Mouse (Mus musculus): Measurements from ENCODE around the gene Gm3952.

Gm3952 gene

DNA sequence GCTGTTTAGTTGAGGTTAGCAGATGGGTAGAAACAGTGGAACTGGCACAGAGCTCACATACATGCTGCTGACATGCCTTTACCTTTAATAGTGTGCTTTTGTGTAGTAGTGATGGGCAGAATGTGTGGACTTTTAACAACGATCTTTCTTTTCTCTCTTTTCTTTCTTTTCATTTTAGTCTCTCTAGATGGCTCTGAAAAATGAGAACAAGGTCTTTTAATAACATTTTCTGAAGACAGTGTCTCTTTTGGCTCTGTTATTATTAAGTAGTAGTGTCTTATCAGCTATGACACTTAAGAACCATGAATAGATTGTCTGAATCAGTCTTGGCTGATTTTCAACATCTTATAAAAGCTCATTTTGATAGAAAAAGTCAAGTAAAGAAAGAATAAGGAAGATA is at the start of gene Gm3952:
Gene Gm3952, minus strand, starts transcription at position 101 of the 400 bp plus-strand sequence.
- DNase-seq (ENCODE audit: low spot score): no peak

DNA sequence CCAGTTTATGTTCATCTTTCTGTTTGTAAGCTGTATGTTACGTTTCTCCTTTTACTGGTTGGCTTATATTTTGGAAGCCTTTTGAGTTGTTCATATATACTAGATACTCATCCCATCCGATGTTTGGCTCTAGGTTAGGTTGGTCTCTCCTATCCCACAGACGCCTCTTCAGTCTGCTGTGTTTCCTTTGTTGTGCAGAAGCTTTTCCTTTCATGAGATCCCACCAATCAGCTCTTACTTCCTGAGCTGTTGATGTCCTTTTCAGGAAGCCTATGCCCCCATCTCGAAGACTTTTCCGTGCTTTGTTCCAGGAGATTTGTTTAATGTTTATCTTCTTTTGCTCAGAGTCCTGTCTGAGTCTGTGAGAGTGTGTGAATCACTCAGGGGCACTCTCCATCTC is 45.3 kb upstream of the Gm3952 start:
- DNase-seq (ENCODE audit: low spot score): no peak

DNA sequence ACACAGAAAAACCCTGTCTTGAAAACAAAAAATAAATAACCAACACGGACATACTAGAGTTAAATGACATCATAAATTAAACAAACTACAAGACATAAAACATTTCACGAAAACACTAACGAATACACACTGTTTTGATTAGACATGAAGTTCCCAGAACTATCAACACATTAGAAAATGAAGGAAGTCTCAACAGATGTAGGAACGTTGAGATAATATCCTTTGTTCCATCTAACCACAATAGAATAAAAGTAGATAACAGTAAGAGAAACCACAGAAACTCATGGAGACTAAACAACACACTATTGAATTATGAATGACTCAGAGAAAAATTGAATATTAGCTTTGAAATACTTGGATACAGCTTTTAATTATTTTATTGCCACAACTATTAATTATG is 14.0 kb upstream of the Gm3952 start:
- DNase-seq (ENCODE audit: low spot score): no peak

DNA sequence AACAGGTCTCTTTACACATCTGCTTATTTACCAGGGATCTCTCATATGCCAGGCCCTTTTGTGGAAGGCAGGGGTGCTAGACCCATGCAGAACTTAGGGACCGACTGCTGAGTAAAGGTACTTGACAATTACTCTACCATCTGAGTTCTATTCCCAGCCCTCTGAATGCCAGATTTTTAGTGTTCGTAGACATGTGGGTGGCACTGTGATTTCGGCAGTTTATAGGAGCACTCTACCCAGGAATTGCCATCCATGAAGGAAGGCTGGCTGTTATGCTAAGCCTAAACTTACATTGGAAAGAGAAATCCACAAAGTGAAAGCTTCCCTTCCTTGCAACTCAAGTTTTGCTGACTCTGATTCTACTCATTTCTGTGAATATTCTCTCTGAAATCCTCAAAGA is 62.8 kb downstream of the Gm3952 start:
- DNase-seq (ENCODE audit: low spot score): no peak

DNA sequence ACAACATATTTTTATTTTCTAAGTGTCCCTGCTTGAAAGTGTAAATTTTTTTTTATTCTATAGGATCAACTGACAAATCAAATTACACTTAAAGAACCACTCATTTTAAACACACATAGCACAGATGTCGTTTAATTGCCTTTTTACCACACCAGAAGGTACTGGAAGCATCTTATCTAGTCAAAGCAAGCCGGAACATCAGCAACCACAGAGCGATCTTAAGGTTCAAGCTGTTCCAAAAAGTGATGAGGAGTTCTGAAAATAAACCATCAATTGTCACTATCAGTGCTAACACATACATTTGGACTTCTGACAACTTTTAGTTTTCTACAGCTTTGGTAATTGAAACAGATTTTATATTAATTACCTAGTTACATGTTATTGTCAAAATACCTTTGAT is 64.4 kb downstream of the Gm3952 start:
- no peak for DNase-seq (ENCODE audit: low spot score)

DNA sequence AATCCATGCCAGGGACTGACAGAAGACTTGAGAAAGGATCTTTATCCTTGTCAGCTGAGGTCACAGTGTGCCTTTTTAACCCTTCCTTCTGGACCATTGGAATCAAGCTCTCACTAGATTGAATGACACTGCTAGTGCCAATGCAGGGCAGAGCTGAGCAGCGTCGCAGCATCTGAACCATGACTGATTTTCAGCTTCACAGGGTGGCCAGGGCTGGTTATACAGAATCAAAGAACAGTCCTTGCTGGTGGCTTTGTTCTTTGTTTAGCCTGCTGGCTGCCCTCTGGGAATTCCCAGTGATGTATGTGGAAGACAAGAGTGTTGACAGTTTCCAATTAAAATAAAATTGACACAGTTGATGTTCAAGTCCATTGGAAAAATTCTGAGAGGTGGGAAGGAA is 66.2 kb downstream of the Gm3952 start:
- no peak for DNase-seq (ENCODE audit: low spot score)

DNA sequence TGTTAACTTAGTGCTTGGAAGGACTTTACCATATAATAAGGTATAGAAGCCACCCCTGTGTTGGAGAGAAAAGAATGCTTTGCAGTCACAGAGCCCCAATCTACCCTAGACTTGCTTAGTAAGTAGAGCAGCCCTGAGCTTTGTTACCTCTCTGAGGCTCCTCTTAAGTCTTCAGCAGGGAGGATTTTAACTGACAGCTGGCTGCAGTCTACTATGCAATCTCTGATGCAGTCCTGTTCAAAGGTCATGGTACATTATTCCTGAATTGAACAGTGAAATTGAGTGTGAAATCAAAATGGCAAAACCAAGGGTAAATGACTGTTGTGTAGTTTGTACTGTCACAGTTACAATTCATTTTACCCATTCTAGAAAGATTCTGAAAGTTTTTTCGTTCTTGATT is 71.3 kb downstream of the Gm3952 start:
- no peak for DNase-seq (ENCODE audit: low spot score)

DNA sequence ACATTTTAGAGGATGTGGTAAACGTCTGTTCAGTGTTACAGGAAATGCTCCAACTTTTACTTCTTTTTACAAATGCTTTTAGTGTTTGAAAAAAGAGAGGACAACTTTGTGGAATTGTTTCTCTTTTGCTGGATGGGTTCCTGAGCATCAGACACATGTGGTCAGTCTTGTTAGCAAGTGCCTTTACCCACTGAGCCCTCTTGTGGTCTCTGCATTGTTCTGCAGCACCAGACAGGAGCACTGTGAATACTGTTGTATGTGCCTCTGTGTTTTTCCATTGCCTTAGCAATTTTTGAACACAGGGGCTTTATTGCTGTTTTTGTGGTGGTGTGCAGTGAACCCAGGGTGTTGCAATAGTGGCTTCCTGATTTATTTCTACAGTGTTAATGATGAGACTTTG is 73.7 kb downstream of the Gm3952 start:
- no peak for DNase-seq (ENCODE audit: low spot score)

DNA sequence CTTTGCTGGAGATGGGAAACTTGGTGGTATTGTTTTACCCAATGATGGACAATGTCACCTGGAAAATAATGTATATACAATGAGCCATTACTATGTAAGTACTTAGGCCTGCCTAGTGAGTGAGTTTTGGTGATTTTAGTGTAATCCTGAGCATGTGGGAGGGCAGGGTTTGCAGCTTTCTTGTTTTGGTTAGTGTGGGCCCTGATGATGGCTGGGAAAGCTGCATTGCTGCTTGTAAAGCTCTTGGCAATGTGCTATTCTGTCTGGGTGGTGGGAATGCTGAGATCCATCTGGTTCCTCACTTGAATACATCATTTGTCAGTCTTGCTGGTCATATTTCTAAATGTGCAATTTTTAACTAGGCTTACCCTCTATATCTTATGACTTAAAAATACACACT is 82.3 kb downstream of the Gm3952 start:
- no peak for DNase-seq (ENCODE audit: low spot score)

DNA sequence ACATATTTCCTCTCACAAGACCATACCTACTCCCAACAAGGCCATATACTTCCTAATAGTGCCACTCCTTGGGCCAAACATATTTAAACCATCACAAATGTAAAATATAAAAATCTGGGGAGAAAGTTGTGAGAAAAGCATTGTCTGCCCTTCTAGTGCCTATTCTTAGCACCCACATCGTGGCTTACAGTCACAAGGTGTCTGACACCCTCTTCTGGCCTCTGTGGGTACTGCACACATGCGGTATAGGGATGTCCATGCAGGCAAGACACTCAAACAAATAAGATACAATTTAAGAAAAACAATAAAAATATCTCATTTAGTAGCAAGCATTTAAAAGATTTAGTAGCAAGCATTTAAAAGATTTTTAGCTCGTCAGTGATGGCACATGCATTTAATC is 89.2 kb downstream of the Gm3952 start:
- DNase-seq (ENCODE audit: low spot score): peak; percentile 69

DNA sequence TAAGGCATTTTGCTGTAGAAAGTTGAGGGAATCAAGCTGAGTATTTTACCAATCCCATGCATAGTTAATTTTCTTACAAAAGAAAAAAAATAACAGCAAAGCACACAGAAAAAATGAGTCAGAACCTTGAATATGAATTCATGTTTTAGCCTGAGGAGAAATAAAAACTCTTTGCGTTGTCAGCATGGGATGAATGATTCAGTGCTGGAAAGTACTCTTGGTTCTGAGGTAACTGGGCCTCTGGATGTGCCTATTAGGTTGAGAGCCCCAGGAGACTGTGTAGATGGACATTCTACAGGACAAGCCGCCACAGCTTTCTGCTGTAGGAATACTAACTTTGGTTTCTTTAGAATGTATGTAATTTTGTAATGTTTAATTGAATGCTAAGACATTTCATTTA is 93.7 kb downstream of the Gm3952 start:
- no peak for DNase-seq (ENCODE audit: low spot score)

DNA sequence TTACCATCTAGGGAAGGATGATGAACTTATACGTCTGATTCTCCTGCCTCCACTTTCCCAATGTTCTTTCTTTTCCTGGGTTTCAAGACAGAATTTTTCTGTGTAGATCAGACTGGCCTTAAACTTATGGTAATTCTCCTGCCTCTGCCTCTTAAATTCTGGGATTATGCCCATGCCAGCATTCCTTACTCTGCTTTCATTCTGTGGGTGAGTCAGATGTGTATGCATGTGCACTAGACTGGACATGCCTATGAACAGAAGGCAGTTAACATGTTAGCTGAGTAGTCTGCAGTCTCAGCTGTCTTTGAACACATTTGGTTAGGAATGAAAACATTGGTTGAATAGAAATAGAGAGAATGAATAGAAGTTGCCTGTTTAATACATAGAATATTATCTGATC is 94.1 kb downstream of the Gm3952 start:
- DNase-seq (ENCODE audit: low spot score): no peak

DNA sequence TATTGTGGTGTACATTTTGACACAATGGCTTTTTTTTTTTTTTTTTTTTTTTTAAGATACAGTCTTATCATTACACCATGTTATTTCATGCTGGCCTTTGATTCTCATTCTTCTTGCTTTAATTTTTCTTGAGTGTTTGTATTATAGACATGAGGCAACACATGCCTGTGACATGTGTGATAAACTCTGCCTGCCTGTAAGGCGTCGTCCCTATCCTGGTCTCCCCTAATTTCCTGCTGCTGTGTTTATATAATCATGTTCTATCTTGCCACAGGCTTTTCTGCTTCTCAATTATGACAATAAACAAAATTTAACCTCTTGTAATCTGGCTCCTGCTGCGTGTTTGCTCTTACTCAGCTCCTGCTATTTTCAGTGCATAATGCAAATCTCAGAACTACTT is 100.5 kb downstream of the Gm3952 start:
- DNase-seq (ENCODE audit: low spot score): no peak

DNA sequence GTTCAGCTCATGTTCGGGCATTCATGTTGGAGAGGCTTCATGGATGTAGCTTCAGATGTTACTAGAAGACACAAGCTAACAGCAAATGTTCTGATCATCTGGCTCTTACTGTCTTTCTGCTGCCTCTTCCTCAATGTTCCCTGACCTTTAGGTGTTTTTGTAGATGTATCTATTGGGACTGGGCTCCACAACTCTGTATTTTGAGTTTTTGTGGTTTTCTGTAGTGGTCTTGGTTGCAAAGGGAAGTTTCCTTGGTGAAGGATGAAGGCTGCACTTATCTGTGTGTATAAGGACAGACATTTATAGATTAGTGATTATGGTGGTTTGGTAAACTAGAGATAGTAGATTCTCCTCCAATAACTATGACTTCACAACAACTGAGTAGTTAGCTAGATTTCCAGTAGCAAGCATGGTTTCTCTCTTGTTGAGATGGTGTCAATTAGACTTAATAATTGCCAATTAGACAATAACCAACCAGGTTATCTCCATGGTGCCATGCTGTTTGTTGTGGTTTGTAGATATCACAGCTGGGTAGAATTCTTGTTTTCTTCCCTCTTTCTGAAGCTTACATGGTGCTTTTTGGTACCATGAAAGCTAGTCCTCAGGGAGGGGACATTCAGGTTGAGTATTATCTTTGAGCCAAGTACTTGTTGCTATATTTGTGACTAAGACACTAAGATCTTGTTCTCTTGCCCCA is 101.6 kb downstream of the Gm3952 start:
- no peak for DNase-seq (ENCODE audit: low spot score)
